Mouse (Mus musculus): ENCODE results near the gene Gm17334.
A peak's percentile ranks its signal among the peaks of the same experiment; 100 is the strongest.
"Not testable (repeated sequence)": the region's sequence is repeated elsewhere in the genome, so short reads cannot be mapped to it uniquely, and the experiment has no call there.

- peak; percentile 73 for TF ChIP-seq CTCF (IDR thresholded peaks at IDR 0.05; ENCODE audit: insufficient read depth, low read length)
- not testable (repeated sequence) for TF ChIP-seq POLR2A (IDR thresholded peaks at IDR 0.05; ENCODE audit: borderline replicate concordance, extremely low read depth, low read depth, low read length)
Observed at GRCm38 (mm10) chr11:53758033-53758432, 15.0 kb downstream of the Gm17334 start.

Data from lung, adult 2 months (tissue).